Mouse (Mus musculus) forebrain, embryonic 11.5 days (tissue): ENCODE measurements around the gene Pip4k2a. TPM values are rescaled to one million over a fixed set of nuclear protein-coding genes. Genes with fewer than 3 reads are reported as not detected.

ENCODE experiments used
- ATAC-seq: fragments of 200-750 bp; cut with Nextera tagmentation; replicated peaks from 2 replicates; pipeline ENCODE4 v1.8.0; 2017; ENCODE audit warnings: moderate TSS enrichment; ENCODE audit not compliant: low FRiP score
- DNase-seq: peaks from one replicate; pipeline ENCODE4 v3.0.0-alpha.2; 2017; ENCODE audit warnings: low spot score
- H3K27ac ChIP-seq: fragments of 300-500 bp; sonication (generic); 2 replicates; pipeline ENCODE4 v1.5.1; 2014; ENCODE audit warnings: low read depth, low read length
- H3K27me3 ChIP-seq: fragments of 300-500 bp; sonication (generic); 2 replicates; pipeline ENCODE4 v1.6.1; 2014; ENCODE audit warnings: mild to moderate bottlenecking, low read length, mixed read lengths; ENCODE audit not compliant: control insufficient read depth, insufficient read depth
- H3K36me3 ChIP-seq: fragments of 300-500 bp; sonication (generic); 2 replicates; pipeline ENCODE4 v1.6.1; 2014; ENCODE audit warnings: mild to moderate bottlenecking, low read length, moderate library complexity, mixed read lengths; ENCODE audit not compliant: control insufficient read depth, insufficient read depth
- H3K4me1 ChIP-seq: fragments of 300-500 bp; sonication (generic); replicated peaks from 2 replicates; pipeline ENCODE4 v1.6.1; 2014; ENCODE audit warnings: low read length, mixed read lengths; ENCODE audit not compliant: control insufficient read depth, insufficient read depth
- H3K4me2 ChIP-seq: fragments of 300-500 bp; sonication (generic); 2 replicates; pipeline ENCODE4 v1.6.1; 2014; ENCODE audit warnings: low read depth, mild to moderate bottlenecking, low read length, moderate library complexity, mixed read lengths; ENCODE audit not compliant: severe bottlenecking
- H3K4me3 ChIP-seq: fragments of 300-500 bp; sonication (generic); 2 replicates; pipeline ENCODE4 v1.5.1; 2014; ENCODE audit warnings: low read depth, low read length
- H3K9ac ChIP-seq: fragments of 300-500 bp; sonication (generic); 2 replicates; pipeline ENCODE4 v1.6.1; 2014; ENCODE audit warnings: low read length
- H3K9me3 ChIP-seq: fragments of 300-500 bp; sonication (generic); 2 replicates; pipeline ENCODE4 v1.6.1; 2016; ENCODE audit warnings: low read length, mixed read lengths; ENCODE audit not compliant: control insufficient read depth
- WGBS: fragments of 180-500 bp; shearing (Covaris S2); extraction: QIAGEN DNeasy Blood & Tissue Kit; methylation state at CpG from one replicate; pipeline ENCODE4 v1.1.7; 2014; 5-methylcytosine and 5-hydroxymethylcytosine counted together
- polyA plus RNA-seq: library from polyadenylated mRNA; unstranded; fragments of >200 nt; fragmentation: Nextera tagmentation; extraction: Ambion mirVana; gene quantifications from 2 replicates; pipeline ENCODE4 v1.2.1, GENCODE M21; 2014

The Pip4k2a gene
- polyA plus RNA-seq, 1 experiment from 2014 or later, result 9.2 TPM

DNA sequence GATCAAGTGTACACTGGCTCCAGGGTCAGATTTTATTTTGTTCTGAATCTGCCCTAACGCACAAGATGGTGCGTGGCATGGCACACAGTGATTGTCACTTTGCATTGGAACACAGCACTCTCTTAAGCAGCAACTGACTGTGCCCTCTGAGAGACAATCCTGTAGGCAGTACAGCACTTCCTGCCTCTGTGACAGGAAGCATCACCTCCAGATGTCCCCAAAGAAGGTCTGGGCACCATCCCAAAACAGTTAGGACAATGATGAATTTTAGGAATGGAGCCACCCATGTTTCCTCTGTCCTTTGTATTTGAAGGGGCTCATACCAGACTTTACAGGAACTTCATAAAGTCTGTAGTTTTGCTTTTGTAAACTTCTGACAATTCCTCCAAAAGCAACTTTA is 54.0 kb downstream of the Pip4k2a start:
- H3K4me1 ChIP-seq, result no peaks in the 10 kb centered on the region

GRCm38 (mm10) chr2:18943366-18943765 is 54.6 kb downstream of the Pip4k2a start:
- ATAC-seq, result no peak
- H3K36me3 ChIP-seq, result no peaks in the 10 kb centered on the region
- 82% methylated on average over 4 of the region's 4 CpGs for WGBS
- H3K9me3 ChIP-seq, result no peaks in the 10 kb centered on the region
- H3K27ac ChIP-seq, result no peak overlapping the region
- H3K27me3 ChIP-seq, result no peaks in the 10 kb centered on the region
- no peak overlapping the region for H3K9ac ChIP-seq
- H3K4me1 ChIP-seq, result no peaks in the 10 kb centered on the region
- DNase-seq, result no peak
- H3K4me3 ChIP-seq, result no peak overlapping the region
- H3K4me2 ChIP-seq, result no peak overlapping the region

More for the DNA sequence above, 54.0 kb downstream of the Pip4k2a start:
- DNase-seq (no peak), ATAC-seq (no peak)
- Histone ChIP-seq H3K9me3 (no peaks in the 10 kb centered on the region), H3K27ac (no peak overlapping the region), H3K36me3 (no peaks in the 10 kb centered on the region), H3K27me3 (no peaks in the 10 kb centered on the region), H3K4me3 (no peak overlapping the region), H3K4me2 (no peak overlapping the region), H3K9ac (no peak overlapping the region)
- WGBS, result 94% methylated on average over 2 of the region's 2 CpGs

DNA sequence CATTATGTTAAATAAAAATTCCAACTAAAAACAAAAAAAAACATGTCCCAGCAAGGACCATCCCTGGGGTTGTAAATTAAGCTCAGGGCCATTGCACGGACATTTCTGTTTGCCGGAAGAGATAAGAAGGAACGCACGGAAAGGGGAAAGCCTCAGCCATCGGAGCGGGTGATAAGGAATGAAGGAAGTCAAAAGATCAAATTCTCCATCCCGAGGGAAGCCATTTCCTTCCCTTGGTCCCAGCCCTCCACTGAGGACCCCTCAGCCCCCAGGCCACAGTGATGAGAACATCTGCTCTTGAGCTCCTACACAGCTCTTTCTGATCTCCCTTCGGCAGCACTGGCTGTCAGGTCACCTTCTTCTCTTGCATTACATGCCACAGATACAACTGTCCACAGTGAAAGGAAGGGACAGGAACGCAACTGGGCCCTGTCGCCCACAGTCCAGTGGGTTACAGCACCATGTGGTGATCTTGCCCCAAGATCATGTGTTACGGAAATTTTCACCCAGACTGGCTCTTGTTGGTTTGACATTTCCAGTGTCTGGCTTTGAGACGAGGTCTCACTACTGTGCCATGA is 57.1 kb downstream of the Pip4k2a start:
- H3K4me2 ChIP-seq, result no peak overlapping the region
- H3K27ac ChIP-seq, result no peak overlapping the region
- no peak overlapping the region for H3K4me3 ChIP-seq
- H3K9ac ChIP-seq, result no peak overlapping the region
- H3K36me3 ChIP-seq, result no peaks in the 10 kb centered on the region
- H3K27me3 ChIP-seq, result no peaks in the 10 kb centered on the region
- H3K4me1 ChIP-seq, result no peaks in the 10 kb centered on the region
- ATAC-seq, result no peak
- whole genome bisulfite sequencing, result 87% methylated on average over 12 of the region's 12 CpGs
- no peaks in the 10 kb centered on the region for H3K9me3 ChIP-seq
- no peak for DNase-seq

- Histone ChIP-seq H3K9me3 (no peaks in the 10 kb centered on the region), H3K36me3 (no peaks in the 10 kb centered on the region), H3K4me2 (no peak overlapping the region), H3K4me3 (no peak overlapping the region), H3K27ac (no peak overlapping the region), H3K27me3 (no peaks in the 10 kb centered on the region), H3K9ac (no peak overlapping the region), H3K4me1 (no peaks in the 10 kb centered on the region; the same call in 1 of the 2 replicates)
- ATAC-seq, result no peak
- 6% methylated on average over 8 of the region's 8 CpGs for WGBS
- DNase-seq, result no peak
Observed at GRCm38 (mm10) chr2:18938923-18939329, 59.0 kb downstream of the Pip4k2a start.

GRCm38 (mm10) chr2:18938232-18938631 is 59.7 kb downstream of the Pip4k2a start:
- Histone ChIP-seq H3K4me3 (no peak overlapping the region), H3K9ac (no peak overlapping the region), H3K27me3 (no peaks in the 10 kb centered on the region), H3K4me2 (no peak overlapping the region), H3K9me3 (no peaks in the 10 kb centered on the region), H3K36me3 (no peaks in the 10 kb centered on the region), H3K4me1 (peaks cover 6% of the 10 kb centered on the region; the same call in 1 of the 2 replicates), H3K27ac (no peak overlapping the region)
- WGBS, result 20% methylated on average over 1 of the region's 1 CpGs
- DNase-seq, result no peak
- ATAC-seq, result no peak

DNA sequence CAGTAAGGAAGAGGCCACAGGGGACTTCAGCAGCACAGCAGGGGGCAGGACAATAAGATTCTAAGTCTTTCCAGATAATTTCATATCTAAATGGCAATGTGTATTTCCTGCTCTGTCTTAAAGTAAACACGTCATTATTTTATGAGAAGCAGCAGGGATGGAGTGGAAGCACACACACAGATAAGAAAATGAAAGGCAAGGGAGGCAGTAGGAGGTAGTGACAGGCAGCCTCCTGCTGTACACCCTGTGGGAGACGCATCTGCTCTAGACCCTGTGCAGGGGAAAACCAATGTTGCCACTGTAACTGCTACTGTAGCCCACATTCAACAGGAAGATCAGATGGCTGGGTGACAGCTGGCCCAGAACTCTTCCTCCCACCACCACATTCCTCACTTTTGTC is 60.3 kb downstream of the Pip4k2a start:
- H3K27ac ChIP-seq, result no peak overlapping the region
- no peak overlapping the region for H3K9ac ChIP-seq
- H3K27me3 ChIP-seq, result no peaks in the 10 kb centered on the region
- no peak for ATAC-seq
- H3K36me3 ChIP-seq, result no peaks in the 10 kb centered on the region
- DNase-seq, result no peak
- no peak overlapping the region for H3K4me2 ChIP-seq
- H3K4me3 ChIP-seq, result no peak overlapping the region
- 76% methylated on average over 2 of the region's 2 CpGs for WGBS
- peaks cover 7% of the 10 kb centered on the region; the same call in 1 of the 2 replicates for H3K4me1 ChIP-seq
- no peaks in the 10 kb centered on the region for H3K9me3 ChIP-seq

DNA sequence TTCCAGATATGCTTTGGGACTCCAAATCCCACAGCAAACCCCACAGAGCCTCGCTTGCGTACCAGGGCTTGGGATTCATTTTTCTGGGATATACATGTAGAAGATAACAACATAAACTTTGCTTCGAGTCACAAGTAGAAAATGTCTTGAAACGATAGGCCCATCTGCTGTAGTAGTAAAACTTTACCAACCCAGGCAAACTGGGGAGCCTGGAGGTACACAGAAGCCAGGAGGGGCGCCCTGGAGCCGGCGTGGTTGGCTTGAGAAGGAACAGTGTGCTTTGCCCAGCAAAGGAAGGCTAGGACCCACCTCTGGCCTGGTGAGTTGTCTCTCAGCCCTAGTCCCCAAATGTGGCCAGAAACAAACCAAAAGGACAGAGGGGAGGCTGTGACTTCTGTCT is 61.5 kb downstream of the Pip4k2a start:
- 86% methylated on average over 7 of the region's 7 CpGs for WGBS
- Histone ChIP-seq H3K4me2 (no peak overlapping the region), H3K4me1 (peaks cover 10% of the 10 kb centered on the region; the same call in 1 of the 2 replicates), H3K27ac (no peak overlapping the region), H3K27me3 (no peaks in the 10 kb centered on the region), H3K4me3 (no peak overlapping the region), H3K9me3 (no peaks in the 10 kb centered on the region), H3K36me3 (no peaks in the 10 kb centered on the region), H3K9ac (no peak overlapping the region)
- ATAC-seq, result no peak
- DNase-seq, result no peak

GRCm38 (mm10) chr2:18935581-18936027 is 62.3 kb downstream of the Pip4k2a start:
- Histone ChIP-seq H3K4me3 (no peak overlapping the region), H3K9ac (no peak overlapping the region), H3K27ac (no peak overlapping the region), H3K4me2 (no peak overlapping the region), H3K4me1 (peaks cover 11% of the 10 kb centered on the region; the same call in 1 of the 2 replicates), H3K27me3 (no peaks in the 10 kb centered on the region), H3K36me3 (no peaks in the 10 kb centered on the region), H3K9me3 (no peaks in the 10 kb centered on the region)
- WGBS, result 85% methylated on average over 2 of the region's 2 CpGs
- DNase-seq (no peak), ATAC-seq (no peak)

DNA sequence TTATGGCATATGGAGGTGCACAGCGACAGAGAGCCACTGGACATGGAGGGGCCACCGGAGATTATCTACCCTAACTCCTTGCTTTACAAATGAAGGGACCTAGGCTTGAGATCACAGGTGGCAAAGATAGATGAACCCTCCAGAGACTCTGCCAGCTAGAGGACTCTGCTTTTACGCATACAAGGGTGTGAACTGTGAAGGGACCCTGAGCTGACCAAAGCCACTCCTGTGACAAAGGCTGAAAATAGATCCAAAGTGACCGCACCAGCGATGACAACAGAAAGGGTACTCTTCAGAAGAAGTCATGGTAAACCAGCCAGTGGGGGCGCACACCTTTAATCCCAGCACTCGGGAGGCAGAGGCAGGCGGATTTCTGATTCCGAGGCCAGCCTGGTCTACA is 63.8 kb downstream of the Pip4k2a start:
- WGBS, result 90% methylated on average over 9 of the region's 9 CpGs
- no peak overlapping the region for H3K27ac ChIP-seq
- H3K4me3 ChIP-seq, result no peak overlapping the region
- H3K9me3 ChIP-seq, result no peaks in the 10 kb centered on the region
- DNase-seq (no peak), ATAC-seq (no peak)
- no peaks in the 10 kb centered on the region for H3K27me3 ChIP-seq
- no peaks in the 10 kb centered on the region for H3K36me3 ChIP-seq
- H3K4me2 ChIP-seq, result no peak overlapping the region
- peaks cover 11% of the 10 kb centered on the region; the same call in 1 of the 2 replicates for H3K4me1 ChIP-seq
- no peak overlapping the region for H3K9ac ChIP-seq
